Mouse (Mus musculus): ENCODE measurements around the gene Eif4b.

Gene Eif4b

DNA sequence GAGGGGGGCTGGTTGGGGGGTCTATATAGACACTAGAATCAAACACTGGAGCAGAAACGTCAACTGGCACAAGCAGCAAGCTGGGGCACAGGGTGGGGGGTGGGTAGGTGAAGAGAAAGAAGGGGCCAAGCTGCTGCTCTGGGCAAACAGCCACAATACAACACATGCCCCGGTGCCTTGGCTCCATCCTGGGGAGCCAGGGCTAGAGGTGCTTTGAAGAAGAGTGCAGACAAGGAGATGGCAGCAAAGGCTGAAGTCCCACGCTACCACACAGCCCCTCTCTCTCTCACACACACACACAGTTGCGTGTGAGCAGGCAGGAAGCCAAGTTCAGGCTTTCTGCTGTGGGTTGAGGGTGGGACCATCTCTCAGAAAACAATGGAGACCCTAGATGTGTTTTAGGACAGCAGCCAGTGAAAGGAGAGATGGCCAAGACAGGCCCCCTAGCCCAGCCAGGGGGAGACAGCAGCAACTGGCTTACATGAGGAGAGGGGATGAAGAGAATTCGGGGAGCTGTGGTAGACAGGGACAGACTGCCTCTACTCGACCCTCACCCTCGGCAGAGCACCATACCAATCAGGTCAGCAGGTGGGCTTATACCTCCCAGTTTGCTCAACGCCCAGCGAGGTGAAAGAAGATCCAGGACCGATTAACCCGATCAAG lies 43.3 kb downstream of the Eif4b start:
- no peak for DNase-seq (ENCODE audit: low read depth, low spot score)

DNA sequence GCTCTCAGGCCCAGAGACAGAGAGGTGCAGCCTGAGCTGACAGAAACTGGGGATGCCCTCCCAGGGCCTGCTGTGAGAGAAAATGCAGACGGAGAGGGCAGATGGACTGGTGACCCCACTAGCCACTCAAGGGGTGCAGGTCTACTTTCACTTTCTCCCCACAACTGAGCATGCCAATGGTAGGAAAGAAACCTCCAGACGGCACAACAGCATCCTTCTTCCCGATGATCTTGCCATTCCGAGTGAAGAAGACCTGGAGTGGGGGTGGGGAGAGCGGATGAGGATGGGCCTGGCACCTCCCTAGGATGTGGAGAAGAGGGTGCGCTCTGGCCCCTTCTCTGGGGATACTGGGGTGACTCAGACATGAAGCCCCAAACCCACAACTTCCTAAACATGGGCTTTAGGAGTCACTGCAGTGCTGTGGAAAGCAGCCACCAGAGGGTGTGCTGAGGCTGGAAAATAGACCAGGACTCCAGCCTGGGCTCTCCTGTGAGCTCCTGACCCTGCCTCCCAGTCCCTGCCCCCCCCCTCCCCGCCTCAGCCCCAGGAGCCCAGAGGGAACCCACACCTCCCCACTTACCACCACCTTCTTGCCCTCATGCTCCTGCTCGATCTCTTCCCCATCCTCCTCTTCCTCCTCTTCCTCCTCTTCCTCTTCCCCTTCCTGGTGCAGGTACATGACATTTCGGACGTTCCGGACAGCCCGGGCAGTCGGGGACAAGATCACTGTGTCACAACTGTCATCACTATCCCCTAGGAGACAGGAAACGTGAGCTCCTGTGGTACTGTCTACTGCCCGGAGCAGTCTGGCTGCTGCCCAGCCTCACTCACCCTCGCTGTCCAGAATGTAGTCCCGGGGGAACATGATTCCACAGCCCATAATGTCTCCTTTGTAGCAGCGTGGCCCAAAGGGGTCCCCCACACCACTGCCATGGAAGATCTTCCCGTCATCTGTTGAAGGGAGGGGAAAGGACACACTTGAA lies 44.2 kb downstream of the Eif4b start:
- DNase-seq (ENCODE audit: low read depth, low spot score) = no peak

DNA sequence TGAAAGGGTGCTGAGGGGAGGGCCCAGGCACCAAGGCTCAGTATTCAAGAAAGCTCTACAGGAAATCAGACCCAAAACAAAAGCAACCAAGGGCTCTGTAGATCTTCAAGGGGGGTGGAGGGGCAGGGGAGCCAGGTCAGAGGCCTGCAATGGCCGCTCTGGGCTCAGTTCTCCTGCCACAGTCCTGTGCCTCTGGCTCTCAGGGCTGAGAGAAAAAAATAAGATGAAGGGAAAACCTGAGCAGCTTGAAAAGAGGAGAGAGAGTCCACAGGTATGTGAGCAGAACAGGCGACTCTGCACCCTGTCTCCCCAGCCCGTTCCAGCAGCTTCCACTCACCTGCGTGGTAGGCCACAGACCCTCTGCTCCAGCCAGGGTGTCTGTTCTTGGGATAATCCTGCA lies 45.0 kb downstream of the Eif4b start:
- no peak for DNase-seq (ENCODE audit: low read depth, low spot score)

DNA sequence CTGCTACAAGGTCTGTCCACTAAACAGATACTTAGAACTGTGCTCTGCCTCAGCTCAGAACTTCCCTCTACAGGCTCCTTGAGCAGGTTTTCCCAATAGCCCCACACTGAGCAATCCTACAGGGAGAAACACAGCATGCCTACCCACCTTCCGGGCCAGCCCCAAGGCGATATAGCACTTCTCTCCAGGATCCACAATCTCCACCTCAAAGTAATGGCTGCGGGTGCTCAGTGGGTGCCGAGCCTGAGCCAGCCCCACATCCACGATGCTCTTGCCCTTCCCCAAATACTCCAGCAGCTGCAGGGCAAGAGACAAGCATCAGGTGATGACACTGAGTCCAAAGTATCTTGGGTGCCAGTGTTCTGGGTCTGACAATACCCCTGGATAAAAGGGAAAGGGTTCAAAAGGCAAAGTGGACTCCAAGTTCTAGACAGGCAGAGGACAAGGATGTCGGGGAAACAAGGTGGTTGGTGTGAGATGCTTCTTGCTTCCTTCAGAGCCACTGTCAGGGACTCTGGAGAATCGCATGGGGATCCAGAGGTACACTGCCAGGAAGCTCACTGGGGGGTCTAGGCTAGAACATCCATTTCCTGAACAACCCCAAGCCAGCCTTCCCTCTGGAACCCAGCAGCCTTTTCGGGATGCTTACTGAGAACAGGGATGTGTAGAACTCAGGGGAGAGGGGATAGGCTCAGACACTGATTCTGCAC lies 45.7 kb downstream of the Eif4b start:
- DNase-seq (ENCODE audit: low read depth, low spot score) = no peak

DNA sequence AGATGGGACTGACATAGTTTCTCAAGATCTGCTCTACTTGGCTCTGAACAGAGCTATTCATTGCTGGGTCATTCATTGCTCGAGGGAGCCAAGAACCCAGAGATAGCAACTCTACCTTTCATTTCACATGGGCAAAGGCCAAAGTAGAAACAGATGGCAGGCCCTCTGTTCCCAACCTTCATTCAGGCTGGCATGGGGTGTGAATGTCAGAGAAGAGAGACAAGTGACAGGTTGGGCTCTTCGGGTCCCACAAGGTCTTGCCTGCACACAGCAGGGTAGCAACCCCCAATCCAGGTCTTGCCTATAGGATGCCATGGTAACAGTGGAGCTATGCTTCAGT lies 46.2 kb downstream of the Eif4b start:
- DNase-seq (ENCODE audit: low read depth, low spot score) = no peak

DNA sequence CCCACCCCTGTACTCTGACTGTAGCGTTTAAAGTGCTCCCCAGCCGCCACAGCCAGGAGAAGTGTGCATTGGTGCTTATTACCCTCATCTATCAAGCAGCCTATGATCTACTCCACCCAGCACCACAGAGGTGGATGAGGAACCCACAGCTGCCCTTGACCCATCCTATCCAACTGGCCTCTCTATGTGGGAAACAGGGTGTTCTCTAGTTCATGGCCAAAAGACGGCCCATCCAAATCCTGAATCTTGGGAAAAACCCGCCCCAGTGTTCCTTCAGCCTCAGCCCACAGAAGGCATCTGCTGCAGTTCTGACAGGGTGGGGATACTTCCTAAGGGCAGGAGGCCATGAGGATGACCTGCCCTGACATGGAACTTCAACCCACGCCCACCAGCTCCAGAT lies 47.0 kb downstream of the Eif4b start:
- DNase-seq (ENCODE audit: low read depth, low spot score) = no peak

DNA sequence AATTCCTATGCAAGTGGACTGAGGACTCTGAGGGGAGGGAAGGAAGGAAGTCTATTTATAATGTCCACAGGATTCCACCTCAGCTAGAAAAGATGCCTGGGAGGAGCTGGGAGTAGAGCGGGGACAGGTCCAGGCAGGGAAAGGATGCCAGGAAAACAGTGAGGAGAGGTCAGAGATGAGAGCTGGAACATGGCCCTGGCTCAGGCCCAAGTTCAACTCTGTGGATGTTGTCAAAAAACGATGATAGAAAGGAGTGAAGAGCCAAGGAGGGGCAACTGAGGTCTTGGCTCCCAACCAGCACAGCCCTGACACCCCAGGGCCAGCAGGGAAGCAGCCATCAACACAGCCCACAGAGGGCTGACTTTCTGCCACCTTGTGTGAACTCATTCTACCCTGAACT lies 52.7 kb downstream of the Eif4b start:
- no peak for DNase-seq (ENCODE audit: low read depth, low spot score)

DNA sequence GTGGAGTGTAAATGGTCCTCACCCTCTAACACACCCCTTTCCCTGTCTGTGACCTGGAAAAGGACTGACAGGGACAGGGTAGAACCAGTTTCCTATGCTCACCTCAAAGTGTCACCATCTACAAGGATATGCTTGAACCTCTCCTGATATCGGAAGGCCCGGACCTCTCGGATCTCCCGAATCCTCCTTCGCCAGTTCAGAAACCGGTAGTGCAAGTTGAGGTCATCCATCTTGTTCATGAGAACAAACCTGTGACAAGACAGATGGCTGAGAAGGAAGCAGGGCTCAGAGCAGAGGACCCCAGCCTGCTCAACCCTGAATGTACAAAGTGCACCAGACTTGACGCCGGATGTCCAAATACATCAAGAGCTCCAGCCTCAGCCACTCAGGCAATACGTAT lies 59.7 kb downstream of the Eif4b start:
- no peak for DNase-seq (ENCODE audit: low read depth, low spot score)

DNA sequence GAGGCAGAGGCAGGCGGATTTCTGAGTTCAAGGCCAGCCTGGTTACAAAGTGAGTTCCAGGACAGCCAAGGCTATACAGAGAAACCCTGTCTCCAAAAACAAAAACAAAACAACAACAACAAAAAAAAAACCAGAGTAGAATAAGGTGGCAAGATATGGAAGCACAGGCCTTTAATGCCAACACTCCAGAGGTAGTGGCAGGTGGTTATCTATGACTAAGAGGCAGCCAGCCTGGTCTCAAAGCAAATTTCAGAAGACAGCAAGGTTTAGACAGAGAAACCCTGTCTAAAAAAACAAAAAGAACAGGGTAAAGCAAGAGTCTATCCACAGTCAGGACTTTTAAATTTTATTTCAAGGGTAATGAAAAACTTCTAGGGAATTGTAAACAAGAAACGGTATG lies 61.1 kb downstream of the Eif4b start:
- no peak for DNase-seq (ENCODE audit: low read depth, low spot score)

DNA sequence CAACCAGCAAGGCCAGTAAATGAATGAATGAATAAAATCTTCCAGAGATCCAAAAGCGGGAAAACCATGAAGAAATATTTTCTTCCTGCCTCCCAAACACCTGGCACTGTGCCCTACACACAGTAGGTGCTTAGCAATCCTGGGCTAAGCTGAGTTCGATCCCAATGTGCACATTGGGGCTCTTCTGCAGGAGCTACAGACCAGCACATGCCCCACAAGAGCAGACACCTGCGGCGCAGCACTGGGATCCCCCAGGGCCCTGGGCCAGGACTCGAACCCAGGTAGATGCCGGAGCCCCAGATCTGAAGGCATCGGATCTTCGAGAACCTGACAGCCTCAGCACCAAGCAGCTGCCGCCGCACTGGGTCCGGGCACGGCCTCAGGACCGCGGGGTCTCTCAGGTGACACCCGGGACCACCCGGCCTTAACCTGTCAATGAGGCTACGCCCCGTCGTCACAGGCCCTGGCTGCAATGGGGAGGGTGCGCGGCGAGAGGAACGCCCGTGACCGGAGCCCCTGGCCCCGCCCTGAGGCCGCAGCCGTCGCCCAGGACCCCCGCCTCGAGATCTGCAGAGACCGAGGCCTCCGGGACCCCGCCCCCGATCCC lies 62.1 kb downstream of the Eif4b start:
- DNase-seq (ENCODE audit: low read depth, low spot score) = no peak

DNA sequence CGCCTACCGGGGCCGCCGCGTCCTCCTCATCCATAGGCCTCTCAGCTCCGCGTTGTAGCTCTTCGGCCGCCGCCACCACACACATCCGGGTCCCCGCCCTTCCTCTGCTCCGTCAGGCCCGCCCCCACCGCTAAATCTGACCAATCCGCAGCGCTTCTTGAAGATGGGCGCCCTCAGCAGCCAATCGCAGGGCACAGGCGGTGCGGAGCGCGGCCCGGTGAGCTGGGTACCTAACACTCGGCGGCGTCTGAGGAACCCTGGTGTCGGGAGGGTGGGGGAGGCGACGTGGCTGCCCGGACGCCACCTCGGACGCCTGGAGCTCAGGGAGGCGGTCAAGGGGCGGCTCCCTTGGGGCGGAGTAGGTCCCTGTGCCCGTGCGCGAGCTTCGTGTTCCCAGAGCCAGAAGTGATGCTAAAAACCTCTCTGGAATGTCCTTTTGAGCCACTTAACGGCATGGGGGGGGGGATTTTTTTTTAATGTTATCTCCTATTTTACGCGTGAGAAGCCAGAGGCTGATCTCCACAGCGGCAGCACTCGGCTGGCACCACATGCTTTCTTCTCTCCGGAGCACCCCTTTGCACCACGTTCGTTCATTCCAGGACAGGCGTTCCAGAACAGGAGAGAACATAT lies 62.7 kb downstream of the Eif4b start, which contains the start of gene Spryd3:
TSS of gene Spryd3 (minus strand) at position 106 of the 630 bp plus-strand sequence.
- DNase-seq (ENCODE audit: low read depth, low spot score) = peak; percentile 94

DNA sequence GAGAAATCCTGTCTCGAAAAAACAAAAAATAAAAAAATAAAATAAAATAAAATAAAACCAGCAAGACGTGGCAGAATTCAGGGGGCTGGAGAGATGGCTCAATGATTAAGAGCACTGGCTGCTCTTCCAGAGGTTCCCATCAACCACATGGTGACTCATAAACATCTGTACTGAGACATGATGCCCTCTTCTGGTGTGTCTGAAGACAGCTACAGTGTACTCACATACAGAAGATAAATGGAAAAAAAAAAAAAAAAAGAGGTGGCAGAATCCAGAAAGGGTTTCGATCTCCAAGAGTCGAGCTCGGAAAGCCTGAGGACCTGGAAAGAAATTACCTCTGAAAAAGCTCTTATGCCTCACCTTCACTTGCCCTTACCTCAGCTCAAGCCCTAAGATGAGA lies 67.5 kb downstream of the Eif4b start:
- no peak for DNase-seq (ENCODE audit: low read depth, low spot score)

DNA sequence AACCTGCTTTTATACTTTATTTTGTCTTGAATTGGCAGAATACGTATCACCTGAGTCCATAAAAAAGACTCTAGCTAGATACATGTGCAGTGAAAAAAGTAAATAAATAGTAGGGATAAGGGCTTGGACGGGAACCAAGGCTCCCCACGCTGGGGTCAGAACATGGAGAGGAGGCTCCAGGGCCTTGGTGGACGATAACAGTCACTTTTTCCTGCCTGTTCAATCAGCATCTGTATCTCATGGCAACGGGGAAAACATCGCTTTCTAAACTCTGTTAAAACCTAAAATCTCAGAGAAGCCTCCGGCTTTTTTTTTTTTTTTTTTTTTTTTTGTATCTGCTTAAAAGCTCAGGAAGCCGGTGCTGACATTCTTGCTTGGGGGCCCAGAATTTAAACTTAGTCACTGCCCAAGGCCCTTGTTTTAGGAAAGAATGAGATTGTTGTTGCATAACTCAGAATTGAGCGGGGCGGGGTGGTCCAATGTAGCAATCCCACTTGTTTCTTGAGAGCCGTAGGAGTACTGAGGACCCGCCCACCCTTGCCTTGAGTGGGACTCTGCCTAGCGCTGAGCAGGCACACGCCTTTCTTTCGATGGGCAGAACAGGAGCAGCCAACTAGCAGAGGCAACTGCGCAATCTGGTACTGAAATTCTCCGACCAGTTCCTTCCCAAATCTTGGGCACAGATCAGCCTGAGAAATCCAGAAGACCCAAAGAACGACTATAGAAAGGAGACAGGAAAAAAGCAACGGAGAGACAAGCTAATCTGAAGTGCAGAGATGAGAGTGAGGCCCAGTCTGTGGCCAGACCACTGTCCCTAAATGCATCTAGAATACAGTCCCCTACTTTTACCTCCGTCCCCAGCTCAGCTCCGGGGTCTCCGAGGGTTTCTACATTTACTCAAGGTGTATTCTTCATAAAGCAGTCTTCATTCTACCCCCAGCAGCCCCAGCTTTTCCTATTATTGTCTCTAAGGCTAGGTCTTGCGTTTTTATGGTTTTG lies 69.6 kb downstream of the Eif4b start:
- peak; percentile 42 for DNase-seq (ENCODE audit: low read depth, low spot score)

DNA sequence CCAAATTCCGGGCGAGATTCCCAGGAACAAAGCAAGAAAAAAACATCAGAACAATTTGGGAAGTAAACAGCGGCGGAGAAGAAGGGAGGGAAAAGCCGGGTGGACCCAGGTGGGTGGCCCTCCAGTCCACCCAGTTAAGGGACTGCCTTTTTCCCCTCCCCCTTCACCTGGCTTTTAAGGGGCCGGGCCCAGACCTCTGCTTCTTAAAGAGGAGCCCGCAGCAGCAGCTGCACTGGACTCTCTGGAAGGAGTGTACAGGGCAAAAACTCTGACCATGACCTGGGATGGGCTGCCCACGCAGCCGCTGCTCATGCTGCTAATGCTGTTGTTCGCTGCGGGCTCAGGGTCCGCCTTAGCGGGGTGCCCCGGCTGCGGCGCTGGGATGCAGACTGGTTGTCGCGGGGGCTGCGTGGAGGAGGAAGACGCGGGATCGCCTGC lies 70.7 kb downstream of the Eif4b start, which contains the start of gene Igfbp6:
TSS of gene Igfbp6 (plus strand) at position 89 of the 438 bp plus-strand sequence.
- DNase-seq (ENCODE audit: low read depth, low spot score) = no peak

DNA sequence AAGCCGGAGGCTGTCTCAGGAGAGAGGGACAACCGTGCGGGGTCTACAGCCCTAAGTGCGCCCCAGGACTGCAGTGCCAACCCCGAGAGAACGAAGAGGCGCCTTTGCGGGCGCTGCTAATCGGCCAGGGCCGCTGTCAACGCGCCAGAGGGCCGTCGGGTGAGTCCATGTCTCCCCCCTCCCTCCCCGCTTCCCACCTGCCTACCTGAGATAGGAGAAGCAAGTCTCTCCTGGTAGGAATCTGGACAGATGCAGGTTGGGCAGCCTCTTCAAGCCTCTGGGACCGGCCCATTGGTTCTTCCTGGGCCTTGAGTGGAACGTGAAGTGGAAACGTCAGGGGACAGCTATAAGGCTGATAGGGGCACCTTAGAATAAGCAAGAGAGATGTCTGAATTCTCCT lies 71.2 kb downstream of the Eif4b start:
- DNase-seq (ENCODE audit: low read depth, low spot score) = no peak

DNA sequence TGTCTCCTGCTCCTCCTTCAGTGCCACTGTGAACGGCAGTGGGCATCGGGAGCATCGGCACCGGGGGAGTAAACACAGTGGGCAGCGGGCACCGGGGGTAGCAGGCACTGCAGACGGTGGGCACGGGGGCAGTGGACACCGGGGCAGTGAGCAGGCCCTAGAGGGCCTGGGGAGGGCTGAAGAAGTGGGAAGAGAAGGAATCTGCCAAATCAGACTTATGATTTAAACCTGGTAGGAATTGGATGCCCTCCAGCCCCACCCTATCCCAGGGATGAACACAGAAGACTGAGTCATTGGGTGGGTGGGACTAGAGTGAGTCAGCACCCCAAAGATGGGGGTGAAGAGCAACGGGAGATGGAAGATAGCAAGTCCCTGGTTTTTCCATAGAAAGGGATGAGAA lies 71.8 kb downstream of the Eif4b start:
- peak; percentile 75 for DNase-seq (ENCODE audit: low read depth, low spot score)

DNA sequence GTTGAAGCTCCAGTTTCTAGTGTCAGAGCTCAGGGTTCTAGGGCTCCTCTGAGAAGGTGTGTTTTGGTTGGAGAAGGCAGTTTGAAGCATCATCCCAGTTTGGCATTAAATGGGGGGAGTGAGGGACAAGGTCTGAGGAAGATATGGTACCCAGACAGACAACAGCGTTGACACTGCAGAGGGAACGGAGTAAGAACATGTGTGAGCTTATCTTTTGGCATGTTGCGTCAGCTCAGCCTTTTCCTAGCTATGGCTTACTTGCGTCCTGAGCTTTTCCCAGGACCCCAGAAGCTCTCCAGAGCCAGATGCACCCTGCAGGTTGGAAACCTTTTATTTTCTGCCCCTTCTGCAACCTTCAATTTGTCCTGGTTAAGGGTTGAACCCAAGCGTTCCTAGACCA lies 72.5 kb downstream of the Eif4b start:
- no peak for DNase-seq (ENCODE audit: low read depth, low spot score)
